Mouse (Mus musculus) cerebellum, adult 9-11 months (tissue): ENCODE measurements around the gene Wnt5b.
A peak's percentile ranks its signal among the peaks of the same experiment; 100 is the strongest.
"Not testable (repeated sequence)": the region's sequence is repeated elsewhere in the genome, so short reads cannot be mapped to it uniquely, and the experiment has no call there.

Source experiments
- DNase-seq: peaks from one replicate; pipeline ENCODE4 v3.0.0; 2022

Wnt5b gene

DNA sequence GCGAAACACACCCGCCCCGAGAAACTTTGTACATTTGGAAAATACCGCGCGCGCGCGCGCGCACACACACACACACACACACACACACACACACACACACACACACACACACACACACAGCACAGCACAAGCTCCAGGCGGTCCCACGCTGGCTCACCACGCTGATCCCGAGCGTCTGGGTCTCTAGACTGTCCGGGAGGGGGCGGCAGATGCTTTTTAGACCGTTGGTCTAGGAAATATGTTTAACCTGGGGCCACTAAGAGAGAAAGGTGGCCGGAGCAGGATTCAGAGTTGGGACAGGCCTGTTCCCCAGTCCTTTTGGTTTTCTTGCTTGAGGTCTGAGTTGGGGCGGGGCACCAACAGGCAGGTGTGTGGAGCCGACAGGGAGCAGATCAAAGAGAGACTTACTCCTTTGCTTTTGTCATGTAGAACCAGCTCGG is 95.1 kb downstream of the Wnt5b start:
- no peak for DNase-seq

DNA sequence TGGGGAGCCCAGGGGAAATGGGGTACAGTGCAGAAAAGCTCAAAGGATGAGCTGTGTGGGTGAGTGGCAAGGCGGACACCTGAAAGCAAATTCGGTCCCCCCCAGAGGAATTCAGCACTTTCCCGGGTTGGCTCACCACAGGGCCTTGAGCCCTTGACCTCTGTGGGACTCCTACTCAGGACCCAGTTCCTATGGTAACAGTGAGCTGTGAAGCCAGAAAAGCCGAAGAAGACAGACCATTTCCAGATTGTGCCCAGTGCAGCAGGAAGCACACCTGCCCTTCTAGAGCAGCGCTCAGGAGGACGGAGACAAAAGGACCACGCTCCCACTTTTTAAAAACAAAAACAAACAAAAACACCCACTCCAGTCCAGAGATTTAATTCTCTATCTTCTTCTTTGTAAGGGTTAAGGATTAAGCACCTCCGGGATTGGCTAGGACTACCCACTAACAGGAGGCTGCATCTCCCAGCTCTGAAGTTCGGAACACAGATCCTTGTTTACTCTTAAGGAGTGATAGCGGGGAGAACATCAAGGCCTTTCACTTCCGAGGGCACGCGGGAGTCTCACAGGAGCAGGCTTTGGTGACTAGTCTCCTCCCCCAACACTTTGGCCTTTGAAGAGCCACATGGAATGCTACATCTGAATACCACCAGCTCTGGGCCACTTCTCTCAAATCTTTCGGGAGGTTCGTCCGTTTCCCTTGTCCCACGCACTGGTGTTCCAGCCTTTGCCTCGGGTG is 95.7 kb downstream of the Wnt5b start:
- DNase-seq = no peak

GRCm38 (mm10) chr6:119445671-119446607 is 98.2 kb downstream of the Wnt5b start:
- no peak for DNase-seq

- peak; percentile 76 for DNase-seq
Measured at GRCm38 (mm10) chr6:119443742-119444645, 100.2 kb downstream of the Wnt5b start.

GRCm38 (mm10) chr6:119442729-119443128 is 101.4 kb downstream of the Wnt5b start:
- DNase-seq = not testable (repeated sequence)

- no peak for DNase-seq
Measured at GRCm38 (mm10) chr6:119437894-119438761, 106.0 kb downstream of the Wnt5b start.

DNA sequence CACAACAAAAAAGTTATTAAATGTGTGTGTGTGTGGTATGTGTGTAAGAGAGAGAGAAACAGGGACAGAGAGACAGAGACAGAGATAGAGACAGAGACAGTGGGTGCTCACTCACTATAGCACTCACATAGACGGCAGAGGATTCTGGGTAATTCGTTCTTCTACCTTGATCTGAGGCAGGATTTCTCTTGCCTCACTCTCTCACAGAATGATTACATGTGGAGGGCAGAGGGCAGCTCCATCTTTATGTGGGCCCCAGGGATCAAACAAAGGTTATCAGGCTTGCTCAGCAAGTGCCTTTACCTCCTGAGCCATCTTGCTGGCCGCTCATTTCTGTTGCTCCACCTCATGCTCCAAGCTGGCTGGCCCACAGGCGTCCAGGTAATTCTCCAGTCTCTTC is 109.8 kb downstream of the Wnt5b start:
- no peak for DNase-seq

- no peak for DNase-seq
Measured at GRCm38 (mm10) chr6:119431751-119432324, 112.3 kb downstream of the Wnt5b start.

DNA sequence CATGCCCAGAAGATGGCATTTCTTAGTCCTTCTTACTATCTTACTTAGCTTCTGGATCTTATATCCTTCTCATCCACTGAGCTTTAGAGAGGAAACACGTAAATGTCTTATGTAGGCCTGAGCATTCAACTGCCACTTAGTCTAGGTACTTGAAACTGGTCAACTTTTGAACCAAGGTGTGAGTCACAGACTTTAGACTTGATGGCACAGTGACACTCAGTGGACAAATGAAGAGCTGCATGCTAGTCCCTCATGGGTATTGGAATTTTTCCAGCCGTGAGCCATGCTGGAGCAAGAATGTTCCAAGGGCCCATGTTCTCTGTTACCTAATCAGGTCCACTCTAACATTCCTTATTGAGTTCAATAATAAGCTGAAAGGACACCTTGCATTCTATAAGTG is 113.6 kb downstream of the Wnt5b start:
- peak; percentile 45 for DNase-seq

DNA sequence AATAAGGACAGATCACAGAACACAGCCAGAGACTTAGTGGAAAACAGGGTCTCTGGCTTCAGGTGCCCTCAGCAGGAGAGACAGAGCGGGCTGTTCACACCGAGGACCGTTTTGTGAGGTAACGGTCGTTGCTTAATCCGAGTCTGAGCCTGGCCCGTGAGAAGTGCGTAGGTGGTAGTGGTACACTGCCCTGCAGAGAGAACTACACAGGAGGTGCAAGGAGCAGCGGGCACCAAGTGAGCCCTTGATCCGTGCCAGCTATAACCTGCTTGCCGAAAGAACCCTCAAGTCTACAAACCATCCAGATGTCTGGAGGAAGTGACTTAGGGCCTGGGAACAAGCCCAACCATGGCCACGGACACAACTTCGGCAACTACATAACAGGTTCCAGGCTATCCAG is 114.8 kb downstream of the Wnt5b start:
- no peak for DNase-seq

GRCm38 (mm10) chr6:119428611-119429010 is 115.5 kb downstream of the Wnt5b start:
- no peak for DNase-seq

- DNase-seq = no peak
Measured at GRCm38 (mm10) chr6:119421001-119421400, 123.1 kb downstream of the Wnt5b start.

DNA sequence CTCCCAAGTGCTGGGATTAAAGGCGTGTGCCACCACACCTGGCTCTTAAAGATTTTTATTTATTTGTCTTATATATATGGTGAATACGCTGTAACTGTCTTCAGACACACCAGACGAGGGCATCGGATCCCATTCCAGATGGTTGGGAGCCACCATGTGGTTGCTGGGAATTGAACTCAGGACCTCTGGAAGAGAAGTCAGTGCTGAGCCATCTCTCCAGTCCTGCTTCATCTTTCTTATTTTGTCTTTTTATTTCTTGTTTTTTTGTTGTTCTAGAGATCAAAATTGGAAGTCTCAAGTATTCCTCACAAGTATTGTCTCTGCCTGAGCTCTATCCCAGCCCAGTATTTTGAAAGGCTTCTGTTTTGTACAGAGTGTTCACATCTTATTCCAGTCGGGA is 123.8 kb downstream of the Wnt5b start:
- no peak for DNase-seq

DNA sequence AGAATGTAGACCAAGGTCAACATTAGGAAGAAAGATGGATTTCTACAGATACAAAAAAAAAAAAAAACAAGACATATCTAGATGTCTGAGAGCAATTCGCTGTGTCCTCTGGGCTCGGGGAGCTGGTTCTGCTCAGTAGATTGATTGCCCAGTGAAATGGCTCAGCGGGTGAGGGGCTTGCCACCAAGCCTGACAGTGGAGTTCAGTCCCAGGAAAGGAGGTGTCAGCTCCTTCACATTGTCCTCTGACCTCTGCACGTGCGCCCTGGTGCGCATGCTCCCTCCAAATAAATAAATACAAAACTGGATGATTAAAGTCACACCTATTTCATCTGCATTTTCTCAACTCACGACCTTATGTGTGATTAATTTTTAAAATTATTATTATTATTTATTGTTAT is 124.7 kb downstream of the Wnt5b start:
- DNase-seq = no peak

DNA sequence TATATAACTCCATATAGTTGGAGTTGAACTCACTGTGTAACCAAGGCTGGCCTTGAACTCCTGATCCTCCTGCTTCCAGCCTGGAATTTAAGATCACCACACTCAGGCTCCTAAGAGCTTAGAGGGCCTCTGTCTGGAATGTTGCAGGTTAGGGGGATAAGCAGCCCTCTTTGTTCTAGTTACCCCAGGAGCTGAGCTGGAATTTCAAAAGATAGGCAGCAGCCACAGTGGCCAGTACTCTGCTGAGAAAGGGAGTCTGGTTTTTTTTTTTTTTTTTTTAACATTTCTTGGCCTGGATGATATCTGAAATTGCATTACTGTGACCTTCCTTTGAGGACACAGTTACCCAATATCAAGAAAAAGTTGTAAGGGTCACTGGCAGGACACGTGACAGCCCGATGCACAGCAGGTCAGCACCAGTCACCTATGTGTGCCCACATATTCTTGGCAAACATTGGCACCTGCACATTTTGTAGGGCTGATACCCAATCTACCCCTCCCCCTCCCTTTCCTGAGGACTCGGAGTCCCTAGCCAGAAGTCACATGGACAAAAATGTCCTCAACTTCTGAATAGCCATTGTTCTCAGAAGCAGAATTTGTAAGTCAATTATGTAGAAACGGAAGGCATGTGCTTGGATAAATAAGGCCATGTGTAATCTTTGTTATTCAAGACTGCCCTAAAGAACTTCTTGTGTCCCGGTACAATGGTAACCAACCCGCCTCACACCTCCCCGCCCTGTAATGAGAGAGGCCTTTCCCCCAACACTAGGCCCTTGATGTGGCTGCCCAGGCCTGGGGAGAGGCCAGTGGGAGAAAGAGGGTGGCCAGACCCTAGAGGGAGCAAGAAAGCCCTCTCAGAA is 125.5 kb downstream of the Wnt5b start:
- DNase-seq = peak; percentile 15

- no peak for DNase-seq
Measured at GRCm38 (mm10) chr6:119417821-119418220, 126.3 kb downstream of the Wnt5b start.

GRCm38 (mm10) chr6:119417354-119417753 is 126.8 kb downstream of the Wnt5b start, which contains the start of gene Adipor2:
Adipor2 (minus strand) TSS chr6:119417704.
- no peak for DNase-seq

GRCm38 (mm10) chr6:119416643-119417042 is 127.5 kb downstream of the Wnt5b start:
- DNase-seq = no peak

DNA sequence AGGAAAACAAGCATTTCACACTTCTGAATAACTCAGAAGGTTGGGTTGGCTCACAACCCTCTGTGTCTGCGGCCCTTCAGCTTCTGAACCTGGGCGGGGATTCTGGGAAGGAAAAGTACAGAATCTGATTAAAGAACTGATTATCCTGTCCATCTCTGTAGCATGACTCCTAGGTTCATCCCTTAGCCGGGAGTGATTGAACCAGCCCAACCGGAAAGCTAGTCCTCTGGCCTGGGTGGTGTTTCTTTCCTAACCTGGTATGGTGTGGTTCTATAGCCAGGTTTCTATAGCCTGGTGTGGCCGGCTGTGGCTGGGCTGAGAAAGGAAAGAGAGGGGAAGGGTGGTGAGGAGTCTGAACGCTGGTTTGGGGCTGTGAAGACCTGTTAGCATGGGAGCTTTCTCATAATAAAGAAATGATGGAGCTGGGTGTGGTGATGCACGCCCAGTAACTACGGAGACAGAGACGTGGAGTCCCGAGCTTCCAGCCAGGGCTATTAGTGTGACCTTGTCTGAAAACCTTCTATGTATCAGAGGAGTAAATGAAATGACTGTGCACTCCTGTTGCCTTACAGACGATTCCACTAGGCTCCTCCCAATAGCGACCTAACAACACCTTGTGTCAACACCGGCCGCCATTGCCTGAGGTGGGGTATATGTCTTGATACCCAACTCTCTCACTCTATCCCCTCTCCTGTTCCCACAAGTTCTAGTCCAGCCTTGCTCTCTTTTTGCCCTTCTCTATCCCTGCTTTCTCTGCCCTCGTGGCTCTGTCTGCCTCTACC is 129.7 kb downstream of the Wnt5b start:
- DNase-seq = no peak

DNA sequence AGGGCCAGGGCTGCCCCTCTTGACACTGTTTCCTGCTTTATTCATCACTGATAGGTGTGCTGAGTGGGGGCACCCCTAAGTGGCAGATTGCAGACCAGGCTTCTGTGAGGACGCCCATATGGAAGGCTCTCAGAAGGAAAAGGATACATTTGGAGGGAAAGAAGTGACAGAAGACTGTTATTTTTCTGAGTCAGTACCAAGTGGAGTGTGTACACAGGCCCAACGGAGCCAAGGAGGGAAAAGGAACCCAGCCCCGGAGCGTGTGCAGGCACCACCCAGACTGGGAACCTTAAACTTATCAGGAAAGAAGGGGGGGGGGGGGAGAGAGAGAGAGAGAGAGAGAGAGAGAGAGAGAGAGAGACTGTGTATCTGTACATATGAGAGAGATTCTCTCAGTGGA is 131.6 kb downstream of the Wnt5b start:
- no peak for DNase-seq
